Mouse (Mus musculus): ENCODE data around the gene Smo. TPM values are rescaled to one million over a fixed set of nuclear protein-coding genes. Genes with fewer than 3 reads are reported as not detected.

Smo gene
- polyA plus RNA-seq, 1 experiment from 2014 or later: 49.8 TPM

DNA sequence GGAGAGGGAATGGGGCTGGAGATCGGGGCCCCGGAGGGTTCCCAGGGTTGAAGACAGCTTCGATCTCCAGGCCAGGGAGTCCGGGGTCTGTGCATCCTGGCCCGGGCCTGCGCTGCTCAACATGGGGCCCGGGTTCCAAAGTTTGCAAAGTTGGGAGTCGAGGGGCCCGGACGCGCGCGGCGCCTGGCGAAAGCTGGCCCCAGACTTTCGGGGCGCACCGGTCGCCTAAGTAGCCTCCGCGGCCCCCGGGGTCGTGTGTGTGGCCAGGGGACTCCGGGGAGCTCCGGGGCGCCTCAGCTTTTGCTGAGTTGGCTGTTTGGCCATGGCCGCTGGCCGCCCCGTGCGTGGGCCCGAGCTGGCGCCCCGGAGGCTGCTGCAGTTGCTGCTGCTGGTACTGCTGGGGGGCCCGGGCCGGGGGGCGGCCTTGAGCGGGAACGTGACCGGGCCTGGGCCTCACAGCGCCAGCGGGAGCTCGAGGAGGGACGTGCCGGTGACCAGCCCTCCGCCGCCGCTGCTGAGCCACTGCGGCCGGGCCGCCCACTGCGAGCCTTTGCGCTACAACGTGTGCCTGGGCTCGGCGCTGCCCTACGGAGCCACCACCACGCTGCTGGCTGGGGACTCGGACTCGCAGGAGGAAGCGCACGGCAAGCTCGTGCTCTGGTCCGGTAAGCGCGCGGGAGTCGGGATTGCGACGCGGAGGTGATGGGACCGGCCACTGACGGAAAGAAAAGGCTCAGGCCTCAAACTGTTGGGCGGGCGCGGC, 567 bp downstream of the Smo start:
- peak overlapping the region; percentile 99 for H3K27ac ChIP-seq (ENCODE audit: low read length)
- H3K9ac ChIP-seq (replicated peaks; ENCODE audit: low read depth, low read length): peak overlapping the region; percentile 99
- peak overlapping the region; percentile 75 for H3K4me2 ChIP-seq (replicated peaks; ENCODE audit: low read depth, low read length)
- H3K4me1 ChIP-seq (ENCODE audit: control insufficient read depth, insufficient read depth, low read length): peaks cover 21% of the 10 kb centered on the region
- under 1% methylated on average over 72 of the region's 75 CpGs for WGBS
- H3K9me3 ChIP-seq (ENCODE audit: control insufficient read depth, low read depth, low read length): no peaks in the 10 kb centered on the region
- H3K36me3 ChIP-seq (ENCODE audit: control insufficient read depth, insufficient read depth, low read length): no peaks in the 10 kb centered on the region; the same call in 1 of the 2 replicates
- H3K27me3 ChIP-seq (ENCODE audit: control insufficient read depth, insufficient read depth, low read length): no peaks in the 10 kb centered on the region
- peak; percentile 78 for ATAC-seq (ENCODE audit: insufficient number of reproducible peaks, insufficient read depth, low FRiP score, low read depth)
- H3K4me3 ChIP-seq (ENCODE audit: low read depth, low read length): peak overlapping the region; percentile 100

DNA sequence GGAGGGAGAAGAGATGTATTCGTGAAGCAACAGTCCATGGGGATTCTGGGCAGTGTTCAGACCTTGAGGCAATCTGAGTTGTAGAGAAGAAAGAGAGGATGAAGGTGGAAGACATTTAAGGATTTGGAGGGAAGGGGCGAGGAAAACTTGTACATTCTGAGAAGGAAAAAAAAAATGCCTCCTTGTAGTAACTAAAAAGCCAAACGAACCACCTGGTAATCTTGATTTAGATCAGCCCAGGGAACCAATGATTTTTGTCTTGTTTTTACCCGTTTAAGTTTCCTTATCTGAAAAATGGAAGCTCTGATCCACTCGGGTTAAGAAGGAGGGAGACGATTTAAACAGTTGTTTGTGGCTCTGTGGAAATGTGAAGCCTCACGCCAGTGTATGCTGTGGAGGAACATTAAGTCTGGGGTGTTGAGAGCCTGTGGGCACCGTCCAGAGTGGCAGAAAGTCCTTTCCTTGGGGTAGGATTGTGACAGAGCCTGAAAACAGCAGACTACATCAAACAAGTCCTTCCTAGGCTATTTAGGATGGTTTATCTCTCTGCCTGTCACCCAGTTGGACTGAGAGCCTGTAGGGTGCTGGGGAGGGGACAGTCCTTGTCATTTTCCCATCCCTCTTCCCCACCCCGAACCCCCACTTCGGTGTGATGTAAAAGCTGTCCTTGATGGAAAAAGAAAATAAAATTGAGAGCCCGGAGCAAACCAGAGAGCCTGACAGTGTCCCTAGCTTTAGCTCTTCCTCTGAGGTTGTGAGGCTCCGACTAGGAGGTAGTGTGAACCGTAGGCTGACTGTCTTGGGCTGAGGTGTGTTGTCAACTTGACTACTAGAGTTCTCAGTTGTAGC, 1.5 kb downstream of the Smo start:
- Histone ChIP-seq H3K27ac (ENCODE audit: low read length) (peak overlapping the region; percentile 99), H3K4me1 (ENCODE audit: control insufficient read depth, insufficient read depth, low read length) (peaks cover 21% of the 10 kb centered on the region), H3K9me3 (ENCODE audit: control insufficient read depth, low read depth, low read length) (no peaks in the 10 kb centered on the region), H3K36me3 (ENCODE audit: control insufficient read depth, insufficient read depth, low read length) (no peaks in the 10 kb centered on the region; the same call in 1 of the 2 replicates), H3K4me3 (ENCODE audit: low read depth, low read length) (peak overlapping the region; percentile 100), H3K9ac (replicated peaks; ENCODE audit: low read depth, low read length) (peak overlapping the region; percentile 99), H3K4me2 (replicated peaks; ENCODE audit: low read depth, low read length) (peak overlapping the region; percentile 75), H3K27me3 (ENCODE audit: control insufficient read depth, insufficient read depth, low read length) (no peaks in the 10 kb centered on the region)
- WGBS: 6% methylated on average over 13 of the region's 13 CpGs
- ATAC-seq (ENCODE audit: insufficient number of reproducible peaks, insufficient read depth, low FRiP score, low read depth): no peak

DNA sequence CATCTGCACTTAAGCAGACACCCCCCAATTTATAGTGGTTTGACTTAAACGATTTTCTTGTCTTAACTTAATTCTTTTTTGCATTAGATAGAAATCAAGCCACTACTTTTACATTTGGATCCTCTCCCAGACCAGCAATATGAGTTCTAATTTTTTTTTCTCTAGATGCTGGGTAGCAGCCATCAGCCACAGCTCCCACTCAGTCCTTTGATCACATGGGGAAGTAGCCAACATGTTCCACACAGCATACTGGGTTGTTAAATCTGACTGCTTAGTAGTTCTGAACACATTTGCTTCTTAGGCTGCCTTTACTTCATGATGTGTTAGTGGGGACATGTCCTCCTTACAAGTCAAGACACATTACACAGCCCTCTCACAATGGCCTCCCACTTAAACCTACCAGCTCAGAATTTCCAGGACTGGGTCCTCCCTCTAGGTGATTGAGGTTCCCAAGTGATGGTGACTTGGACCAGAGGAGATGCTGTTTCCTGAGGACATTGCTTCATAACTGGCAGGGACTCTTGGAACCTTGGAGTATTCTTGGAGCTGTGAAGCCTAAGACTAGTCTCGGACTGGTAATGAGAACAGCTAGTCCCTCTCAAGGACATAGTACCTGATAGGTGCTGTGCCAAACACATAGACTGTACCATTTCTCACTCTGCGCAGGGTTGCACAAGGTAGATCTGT, 16.3 kb downstream of the Smo start:
- no peak for ATAC-seq (ENCODE audit: insufficient number of reproducible peaks, insufficient read depth, low FRiP score, low read depth)

DNA sequence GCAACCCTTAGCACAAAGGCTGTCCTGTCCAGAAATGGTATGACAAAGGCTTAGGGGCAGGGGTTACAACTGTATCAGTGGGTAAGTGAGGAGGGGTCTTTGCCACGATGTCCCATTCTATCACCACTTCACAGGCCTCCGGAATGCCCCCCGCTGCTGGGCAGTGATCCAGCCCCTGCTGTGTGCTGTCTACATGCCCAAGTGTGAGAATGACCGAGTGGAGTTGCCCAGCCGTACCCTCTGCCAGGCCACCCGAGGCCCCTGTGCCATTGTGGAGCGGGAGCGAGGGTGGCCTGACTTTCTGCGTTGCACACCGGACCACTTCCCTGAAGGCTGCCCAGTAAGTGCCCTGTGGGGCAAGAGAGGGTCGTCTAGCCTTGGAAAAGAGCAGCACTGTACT, 18.0 kb downstream of the Smo start:
- peaks cover 5% of the 10 kb centered on the region for H3K9me3 ChIP-seq (ENCODE audit: control insufficient read depth, low read depth, low read length)
- no peaks in the 10 kb centered on the region for H3K4me1 ChIP-seq (ENCODE audit: control insufficient read depth, insufficient read depth, low read length)
- WGBS: 91% methylated on average over 11 of the region's 11 CpGs
- H3K36me3 ChIP-seq (ENCODE audit: control insufficient read depth, insufficient read depth, low read length): peaks cover 42% of the 10 kb centered on the region
- no peak overlapping the region for H3K27ac ChIP-seq (ENCODE audit: low read length)
- ATAC-seq (ENCODE audit: insufficient number of reproducible peaks, insufficient read depth, low FRiP score, low read depth): no peak
- no peak overlapping the region for H3K9ac ChIP-seq (replicated peaks; ENCODE audit: low read depth, low read length)
- H3K27me3 ChIP-seq (ENCODE audit: control insufficient read depth, insufficient read depth, low read length): no peaks in the 10 kb centered on the region
- no peak overlapping the region for H3K4me2 ChIP-seq (replicated peaks; ENCODE audit: low read depth, low read length)
- no peak overlapping the region for H3K4me3 ChIP-seq (ENCODE audit: low read depth, low read length)

More for the DNA sequence above, 16.3 kb downstream of the Smo start:
- Histone ChIP-seq H3K4me2 (replicated peaks; ENCODE audit: low read depth, low read length) (no peak overlapping the region), H3K36me3 (ENCODE audit: control insufficient read depth, insufficient read depth, low read length) (peaks cover 25% of the 10 kb centered on the region), H3K9ac (replicated peaks; ENCODE audit: low read depth, low read length) (no peak overlapping the region), H3K27me3 (ENCODE audit: control insufficient read depth, insufficient read depth, low read length) (no peaks in the 10 kb centered on the region), H3K27ac (ENCODE audit: low read length) (no peak overlapping the region), H3K4me1 (ENCODE audit: control insufficient read depth, insufficient read depth, low read length) (no peaks in the 10 kb centered on the region), H3K9me3 (ENCODE audit: control insufficient read depth, low read depth, low read length) (peaks cover 9% of the 10 kb centered on the region), H3K4me3 (ENCODE audit: low read depth, low read length) (no peak overlapping the region)
- 93% methylated on average over 3 of the region's 3 CpGs for WGBS

DNA sequence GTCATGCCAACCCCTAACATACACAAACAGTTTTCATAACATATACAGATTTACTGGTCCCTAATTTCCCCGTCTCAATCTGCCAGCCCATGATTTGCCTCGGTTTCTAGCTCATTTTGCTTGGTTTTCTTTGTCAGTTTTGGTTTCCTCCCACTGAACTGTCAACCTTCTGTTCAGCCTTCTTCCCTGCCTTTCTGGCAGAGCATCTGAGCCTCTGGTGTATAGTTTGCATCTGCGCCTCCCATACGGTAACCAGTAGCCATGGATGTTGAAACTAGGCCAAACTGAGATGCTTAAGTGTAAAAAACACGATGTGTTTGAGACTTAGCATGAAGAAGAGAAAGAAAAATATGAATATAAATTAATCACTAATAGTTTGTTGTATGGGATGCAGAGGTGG, 20.7 kb downstream of the Smo start:
- H3K36me3 ChIP-seq (ENCODE audit: control insufficient read depth, insufficient read depth, low read length): peaks cover 55% of the 10 kb centered on the region
- WGBS: 84% methylated on average over 5 of the region's 5 CpGs

DNA sequence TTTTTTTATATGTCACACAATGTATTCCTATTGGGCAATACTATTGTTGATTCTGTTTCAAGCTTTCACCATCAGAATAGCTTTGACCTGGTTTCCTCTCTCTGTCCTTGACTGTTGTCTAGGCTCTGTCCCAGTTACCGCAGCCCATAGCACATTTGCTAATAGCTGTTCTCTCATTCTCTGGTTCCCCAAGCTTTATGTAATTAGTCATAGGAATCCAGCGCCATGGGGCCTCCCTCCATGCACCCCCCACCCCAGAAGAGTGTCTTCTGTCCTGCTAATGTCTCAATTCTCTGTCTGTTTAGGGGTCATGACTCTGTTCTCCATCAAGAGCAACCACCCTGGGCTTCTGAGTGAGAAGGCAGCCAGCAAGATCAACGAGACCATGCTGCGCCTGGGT, 21.2 kb downstream of the Smo start:
- no peaks in the 10 kb centered on the region for H3K27me3 ChIP-seq (ENCODE audit: control insufficient read depth, insufficient read depth, low read length)
- ATAC-seq (ENCODE audit: insufficient number of reproducible peaks, insufficient read depth, low FRiP score, low read depth): no peak
- H3K9ac ChIP-seq (replicated peaks; ENCODE audit: low read depth, low read length): no peak overlapping the region
- H3K36me3 ChIP-seq (ENCODE audit: control insufficient read depth, insufficient read depth, low read length): peaks cover 58% of the 10 kb centered on the region
- H3K9me3 ChIP-seq (ENCODE audit: control insufficient read depth, low read depth, low read length): no peaks in the 10 kb centered on the region
- no peak overlapping the region for H3K27ac ChIP-seq (ENCODE audit: low read length)
- H3K4me2 ChIP-seq (replicated peaks; ENCODE audit: low read depth, low read length): no peak overlapping the region
- WGBS: 82% methylated on average over 4 of the region's 4 CpGs
- H3K4me1 ChIP-seq (ENCODE audit: control insufficient read depth, insufficient read depth, low read length): no peaks in the 10 kb centered on the region
- H3K4me3 ChIP-seq (ENCODE audit: low read depth, low read length): no peak overlapping the region

More for the DNA sequence above, 20.7 kb downstream of the Smo start:
- no peaks in the 10 kb centered on the region for H3K27me3 ChIP-seq (ENCODE audit: control insufficient read depth, insufficient read depth, low read length)
- H3K9me3 ChIP-seq (ENCODE audit: control insufficient read depth, low read depth, low read length): no peaks in the 10 kb centered on the region
- ATAC-seq (ENCODE audit: insufficient number of reproducible peaks, insufficient read depth, low FRiP score, low read depth): no peak
- H3K9ac ChIP-seq (replicated peaks; ENCODE audit: low read depth, low read length): no peak overlapping the region
- no peak overlapping the region for H3K4me2 ChIP-seq (replicated peaks; ENCODE audit: low read depth, low read length)
- H3K4me1 ChIP-seq (ENCODE audit: control insufficient read depth, insufficient read depth, low read length): no peaks in the 10 kb centered on the region
- H3K4me3 ChIP-seq (ENCODE audit: low read depth, low read length): no peak overlapping the region
- H3K27ac ChIP-seq (ENCODE audit: low read length): no peak overlapping the region

DNA sequence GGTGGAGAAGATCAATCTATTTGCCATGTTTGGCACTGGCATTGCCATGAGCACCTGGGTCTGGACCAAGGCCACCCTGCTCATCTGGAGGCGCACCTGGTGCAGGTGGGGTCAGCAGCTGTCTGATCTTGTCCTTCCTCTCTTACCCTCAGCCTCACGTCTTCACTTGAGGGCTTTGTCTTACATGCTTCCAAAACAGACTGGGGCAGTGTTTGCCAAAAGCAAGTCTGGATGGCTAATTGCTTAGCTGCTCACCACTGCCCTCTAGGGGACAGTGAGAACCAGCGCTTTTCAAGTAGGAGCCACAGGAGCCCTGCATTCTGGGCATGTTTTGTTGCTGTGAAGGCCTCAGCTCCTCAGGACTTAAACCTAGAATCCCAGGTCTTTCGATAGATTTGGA, 23.1 kb downstream of the Smo start:
- ATAC-seq (ENCODE audit: insufficient number of reproducible peaks, insufficient read depth, low FRiP score, low read depth): peak; percentile 43; the same call in 1 of the 2 replicates
- no peak overlapping the region for H3K27ac ChIP-seq (ENCODE audit: low read length)
- WGBS: 40% methylated on average over 4 of the region's 4 CpGs

DNA sequence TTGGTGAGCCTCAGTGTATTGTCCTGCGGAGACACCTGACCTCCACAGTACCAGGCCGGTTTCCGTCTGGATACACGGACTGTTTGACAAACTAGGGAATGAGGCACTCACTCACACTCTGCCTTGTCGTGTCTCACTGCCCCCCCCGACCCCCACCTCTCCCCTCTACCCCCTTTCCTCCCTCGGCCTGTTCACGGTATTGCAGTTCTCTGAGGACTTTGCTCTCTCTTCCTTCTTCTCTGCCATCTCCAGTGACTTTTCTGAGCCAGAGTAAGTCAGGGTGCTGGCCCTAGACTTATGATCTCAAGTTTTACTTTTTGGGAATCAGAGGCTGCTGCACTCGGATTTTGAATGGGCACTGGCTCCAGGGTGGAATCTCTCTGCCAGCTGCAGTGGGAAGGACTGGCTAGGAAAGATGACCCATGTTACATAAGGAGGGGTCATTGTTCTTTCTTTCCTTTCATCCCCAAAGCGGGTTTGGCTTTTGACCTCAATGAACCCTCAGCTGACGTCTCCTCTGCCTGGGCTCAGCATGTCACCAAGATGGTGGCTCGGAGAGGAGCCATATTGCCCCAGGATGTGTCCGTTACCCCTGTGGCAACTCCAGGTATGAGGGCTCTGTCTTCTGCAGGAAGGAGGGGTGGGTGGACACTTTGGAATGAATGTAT, 23.8 kb downstream of the Smo start:
- no peaks in the 10 kb centered on the region for H3K4me1 ChIP-seq (ENCODE audit: control insufficient read depth, insufficient read depth, low read length)
- no peak overlapping the region for H3K4me2 ChIP-seq (replicated peaks; ENCODE audit: low read depth, low read length)
- peaks cover 51% of the 10 kb centered on the region for H3K36me3 ChIP-seq (ENCODE audit: control insufficient read depth, insufficient read depth, low read length)
- no peak overlapping the region for H3K27ac ChIP-seq (ENCODE audit: low read length)
- H3K9me3 ChIP-seq (ENCODE audit: control insufficient read depth, low read depth, low read length): no peaks in the 10 kb centered on the region
- no peak for ATAC-seq (ENCODE audit: insufficient number of reproducible peaks, insufficient read depth, low FRiP score, low read depth)
- no peak overlapping the region for H3K9ac ChIP-seq (replicated peaks; ENCODE audit: low read depth, low read length)
- H3K27me3 ChIP-seq (ENCODE audit: control insufficient read depth, insufficient read depth, low read length): no peaks in the 10 kb centered on the region
- no peak overlapping the region for H3K4me3 ChIP-seq (ENCODE audit: low read depth, low read length)
- 85% methylated on average over 13 of the region's 13 CpGs for WGBS

More for the DNA sequence above, 23.1 kb downstream of the Smo start:
- no peaks in the 10 kb centered on the region for H3K9me3 ChIP-seq (ENCODE audit: control insufficient read depth, low read depth, low read length)
- H3K4me3 ChIP-seq (ENCODE audit: low read depth, low read length): no peak overlapping the region
- H3K36me3 ChIP-seq (ENCODE audit: control insufficient read depth, insufficient read depth, low read length): peaks cover 57% of the 10 kb centered on the region
- no peaks in the 10 kb centered on the region for H3K4me1 ChIP-seq (ENCODE audit: control insufficient read depth, insufficient read depth, low read length)
- H3K4me2 ChIP-seq (replicated peaks; ENCODE audit: low read depth, low read length): no peak overlapping the region
- H3K9ac ChIP-seq (replicated peaks; ENCODE audit: low read depth, low read length): no peak overlapping the region
- no peaks in the 10 kb centered on the region for H3K27me3 ChIP-seq (ENCODE audit: control insufficient read depth, insufficient read depth, low read length)
